Comparison of ENCODE assay signal across 8 mouse cellular contexts in genomic region chr12:65036892-65037545, GRCm38 (mm10). TPM values are rescaled to one million over a fixed set of nuclear protein-coding genes. Genes with fewer than 3 reads are reported as not detected.
DNase-seq lines count a peak whose midpoint lies in the region; ATAC-seq and TF ChIP-seq lines count a peak whose summit lies in the region.

No protein-coding gene starts in this region.

- H3K9ac ChIP-seq in lung, embryonic 14.5 days = peak overlapping the region; percentile 95
- H3K9ac ChIP-seq in heart, postnatal 0 days (replicated peaks; ENCODE audit: low read depth, low read length) = peak overlapping the region; percentile 73

- no peak for TF ChIP-seq EP300 in heart, postnatal 0 days (IDR thresholded peaks at IDR 0.05; ENCODE audit: low read depth)

- WGBS in lung, embryonic 14.5 days = 13% methylated on average over 18 of the region's 18 CpGs
- WGBS in heart, postnatal 0 days = 9% methylated on average over 18 of the region's 18 CpGs

- H3K36me3 ChIP-seq in lung, embryonic 14.5 days (ENCODE audit: insufficient read depth) = 0 out of 2 replicates have a peak, but pooled peaks cover under 1% of the 10 kb centered on the region
- H3K36me3 ChIP-seq in heart, postnatal 0 days (replicated peaks; ENCODE audit: control insufficient read depth, insufficient read depth, low read length) = no peaks in the 10 kb centered on the region; the same call in 1 of the 2 replicates

- H3K27me3 ChIP-seq in lung, embryonic 14.5 days (ENCODE audit: insufficient read depth, low read length) = no peaks in the 10 kb centered on the region
- no peaks in the 10 kb centered on the region for H3K27me3 ChIP-seq in heart, postnatal 0 days (ENCODE audit: control insufficient read depth, insufficient read depth, low read length)

- no peak for TF ChIP-seq POLR2A in brain, embryonic 14.5 days (IDR thresholded peaks at IDR 0.05; ENCODE audit: borderline replicate concordance, extremely low read depth, insufficient read depth, insufficient read length, poor library complexity, severe bottlenecking)

- H3K4me3 ChIP-seq in lung, embryonic 14.5 days (ENCODE audit: low read depth, low read length) = peak overlapping the region; percentile 97
- peak overlapping the region; percentile 75 for H3K4me3 ChIP-seq in heart, postnatal 0 days (ENCODE audit: low read depth, low read length)

- ATAC-seq in lung, embryonic 14.5 days (ENCODE audit: insufficient read depth) = 0 out of 2 replicates have a peak, but pooled peaks have one; percentile 2
- ATAC-seq in heart, postnatal 0 days (ENCODE audit: insufficient read depth, low read depth) = no peak
- 0 out of 2 replicates have a peak, but pooled peaks have one; percentile 29 for ATAC-seq in megakaryocyte progenitor cell, adult 5-6 weeks (replicated peaks; ENCODE audit: poor library complexity)
- ATAC-seq in activated CD4-positive, CD25-positive, alpha-beta regulatory T cell, adult 4 months = no peak

- H3K9me3 ChIP-seq in lung, embryonic 14.5 days (ENCODE audit: low read depth, low read length) = no peaks in the 10 kb centered on the region
- 0 out of 2 replicates have a peak, but pooled peaks cover 2% of the 10 kb centered on the region for H3K9me3 ChIP-seq in heart, postnatal 0 days (replicated peaks; ENCODE audit: control insufficient read depth, low read length)

- no peak overlapping the region for H3K27ac ChIP-seq in lung, embryonic 14.5 days (ENCODE audit: low read depth)
- H3K27ac ChIP-seq in heart, postnatal 0 days (ENCODE audit: low read depth) = no peak overlapping the region

- peak overlapping the region; percentile 77 for H3K4me2 ChIP-seq in lung, embryonic 14.5 days
- peak overlapping the region; percentile 61 for H3K4me2 ChIP-seq in heart, postnatal 0 days (ENCODE audit: low read depth, low read length)

- peak; percentile 19 for DNase-seq in lung, embryonic 14.5 days
- DNase-seq in lung, postnatal 25 days (ENCODE audit: low spot score) = no peak
- peak; percentile 36 for DNase-seq in brain, embryonic 14.5 days (ENCODE audit: low read depth)
- peak; percentile 36 for DNase-seq in heart, postnatal 0 days (ENCODE audit: low spot score)
- DNase-seq in frontal cortex, postnatal 10 days (ENCODE audit: low spot score in 2 of 2) = no peak
- DNase-seq in gastrocnemius, postnatal 25 days = no peak

- H3K4me1 ChIP-seq in lung, embryonic 14.5 days (ENCODE audit: insufficient read depth) = peaks cover 6% of the 10 kb centered on the region
- peaks cover 22% of the 10 kb centered on the region for H3K4me1 ChIP-seq in heart, postnatal 0 days (ENCODE audit: control insufficient read depth, insufficient read depth)

- no peak for TF ChIP-seq CTCF in lung, embryonic 14.5 days (IDR thresholded peaks at IDR 0.05; ENCODE audit: low read depth)
- TF ChIP-seq CTCF in brain, embryonic 14.5 days (IDR thresholded peaks at IDR 0.05; ENCODE audit: borderline replicate concordance, extremely low read depth, insufficient read depth, insufficient read length) = no peak
- TF ChIP-seq CTCF in heart, postnatal 0 days (IDR thresholded peaks at IDR 0.05; ENCODE audit: low read depth) = no peak

RNA-seq across cellular contexts. Expression of gene Prpf39, which starts 0.9 kb away (rescaled TPM):
- polyA plus RNA-seq in lung, embryonic 14.5 days (2014; fragmentation: Nextera tagmentation; extraction: Ambion mirVana) = 60.3 and 61.1 TPM in 2 replicates
- polyA plus RNA-seq in brain, embryonic 14.5 days (2012; rRNA removed) = 37.6 and 42.2 TPM in 2 replicates
- total RNA-seq in heart, postnatal 0 days (2014; rRNA removed; ENCODE audit: low replicate concordance) = 19.4 and 20.8 TPM in 2 replicates
- 18.1 and 20.0 TPM in 2 replicates for polyA plus RNA-seq in heart, postnatal 0 days (2015; fragmentation: Nextera tagmentation; extraction: Ambion mirVana)
- 53.4 and 70.1 TPM in 2 replicates for total RNA-seq in megakaryocyte progenitor cell, adult 5-6 weeks (2015)
- total RNA-seq in megakaryocyte progenitor cell, adult 5-6 weeks (2017) = 55.6 and 102 TPM in 2 replicates
- polyA plus RNA-seq in activated CD4-positive, CD25-positive, alpha-beta regulatory T cell, adult 4 months (2017; shearing (Covaris generic)) = 10 to 100 TPM; 77.3 to 77.5 TPM
- total RNA-seq in gastrocnemius, postnatal 25 days (2021) = 10 to 100 TPM; 12.0 to 12.2 TPM

RNA-seq across cellular contexts. Expression of gene Fkbp3, which starts 36.8 kb away (rescaled TPM):
- polyA plus RNA-seq in lung, embryonic 14.5 days (2014; fragmentation: Nextera tagmentation; extraction: Ambion mirVana) = 408 and 417 TPM in 2 replicates
- 257 and 258 TPM in 2 replicates for polyA plus RNA-seq in brain, embryonic 14.5 days (2012; rRNA removed)
- total RNA-seq in heart, postnatal 0 days (2014; rRNA removed; ENCODE audit: low replicate concordance) = 200 and 520 TPM in 2 replicates
- polyA plus RNA-seq in heart, postnatal 0 days (2015; fragmentation: Nextera tagmentation; extraction: Ambion mirVana) = 604 and 668 TPM in 2 replicates
- 260 and 261 TPM in 2 replicates for total RNA-seq in megakaryocyte progenitor cell, adult 5-6 weeks (2015)
- 259 and 284 TPM in 2 replicates for total RNA-seq in megakaryocyte progenitor cell, adult 5-6 weeks (2017)
- 100 to 1,000 TPM; 259 to 332 TPM for polyA plus RNA-seq in activated CD4-positive, CD25-positive, alpha-beta regulatory T cell, adult 4 months (2017; shearing (Covaris generic))
- total RNA-seq in gastrocnemius, postnatal 25 days (2021) = 100 to 1,000 TPM; 177 to 185 TPM

RNA-seq across cellular contexts. Expression of gene Fancm, which starts 38.4 kb away (rescaled TPM):
- 12.0 and 17.6 TPM in 2 replicates for polyA plus RNA-seq in lung, embryonic 14.5 days (2014; fragmentation: Nextera tagmentation; extraction: Ambion mirVana)
- polyA plus RNA-seq in brain, embryonic 14.5 days (2012; rRNA removed) = 7.9 and 8.6 TPM in 2 replicates
- total RNA-seq in heart, postnatal 0 days (2014; rRNA removed; ENCODE audit: low replicate concordance) = 4.6 and 7.6 TPM in 2 replicates
- 4.5 and 5.0 TPM in 2 replicates for polyA plus RNA-seq in heart, postnatal 0 days (2015; fragmentation: Nextera tagmentation; extraction: Ambion mirVana)
- total RNA-seq in megakaryocyte progenitor cell, adult 5-6 weeks (2015) = 19.7 and 21.3 TPM in 2 replicates
- 17.4 and 18.4 TPM in 2 replicates for total RNA-seq in megakaryocyte progenitor cell, adult 5-6 weeks (2017)
- 1 to 10 TPM; 3.5 to 7.4 TPM for polyA plus RNA-seq in activated CD4-positive, CD25-positive, alpha-beta regulatory T cell, adult 4 months (2017; shearing (Covaris generic))
- total RNA-seq in gastrocnemius, postnatal 25 days (2021) = 1 to 10 TPM; 1.6 to 3.4 TPM

Comparison
In these comparisons a context has a peak if more than half of its experiments do, and no peak if none do; other contexts are left out.
1. DNase-seq: peak in lung, embryonic 14.5 days (single experiment), brain, embryonic 14.5 days (single experiment) and heart, postnatal 0 days (single experiment); none in lung, postnatal 25 days (single experiment), frontal cortex, postnatal 10 days (0 of 2) and gastrocnemius, postnatal 25 days (single experiment).
2. ATAC-seq: peak in lung, embryonic 14.5 days (single experiment) and megakaryocyte progenitor cell, adult 5-6 weeks (single experiment); none in heart, postnatal 0 days (single experiment) and activated CD4-positive, CD25-positive, alpha-beta regulatory T cell, adult 4 months (single experiment).